Mouse (Mus musculus) CD8-positive naive resting alpha-beta T cell, adult 2 months (primary cell): ENCODE measurements around the gene Ptprd.

ENCODE experiments used
- DNase-seq, 2 experiments: peaks; one replicate each; pipeline ENCODE4 v3.0.0; 2022; ENCODE audit warnings: low read depth in 2 of 2, low spot score in 2 of 2

Gene Ptprd

DNA sequence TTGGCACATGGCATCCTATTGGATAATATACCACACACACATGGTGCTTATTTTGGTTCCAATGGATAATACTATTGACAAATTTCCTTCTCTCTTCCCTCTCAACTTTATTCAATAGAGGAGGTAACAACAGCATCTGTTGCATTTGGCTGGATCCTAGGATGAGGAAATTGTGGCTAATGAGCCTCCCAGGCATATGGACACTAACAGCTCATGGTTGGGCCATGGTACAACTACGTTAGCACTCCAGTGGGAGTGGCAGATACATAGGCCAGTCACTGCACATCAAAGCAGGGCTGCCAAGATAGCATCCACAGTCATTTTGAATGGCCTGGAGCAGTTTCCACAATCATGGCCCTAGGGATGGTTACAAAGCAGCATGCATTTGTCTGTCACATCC is 2238.4 kb downstream of the Ptprd start:
- DNase-seq, result no peak

GRCm38 (mm10) chr4:75969961-75970360 is 2241.8 kb downstream of the Ptprd start:
- DNase-seq, result no peak

GRCm38 (mm10) chr4:75968618-75969017 is 2243.1 kb downstream of the Ptprd start:
- no peak for DNase-seq

- DNase-seq, result no peak
These were observed 2246.0 kb downstream of the Ptprd start for GRCm38 (mm10) chr4:75965810-75966209.

GRCm38 (mm10) chr4:75962916-75963315 is 2248.8 kb downstream of the Ptprd start:
- no peak for DNase-seq

- DNase-seq, result no peak
These were observed 2249.9 kb downstream of the Ptprd start for GRCm38 (mm10) chr4:75961865-75962264.

DNA sequence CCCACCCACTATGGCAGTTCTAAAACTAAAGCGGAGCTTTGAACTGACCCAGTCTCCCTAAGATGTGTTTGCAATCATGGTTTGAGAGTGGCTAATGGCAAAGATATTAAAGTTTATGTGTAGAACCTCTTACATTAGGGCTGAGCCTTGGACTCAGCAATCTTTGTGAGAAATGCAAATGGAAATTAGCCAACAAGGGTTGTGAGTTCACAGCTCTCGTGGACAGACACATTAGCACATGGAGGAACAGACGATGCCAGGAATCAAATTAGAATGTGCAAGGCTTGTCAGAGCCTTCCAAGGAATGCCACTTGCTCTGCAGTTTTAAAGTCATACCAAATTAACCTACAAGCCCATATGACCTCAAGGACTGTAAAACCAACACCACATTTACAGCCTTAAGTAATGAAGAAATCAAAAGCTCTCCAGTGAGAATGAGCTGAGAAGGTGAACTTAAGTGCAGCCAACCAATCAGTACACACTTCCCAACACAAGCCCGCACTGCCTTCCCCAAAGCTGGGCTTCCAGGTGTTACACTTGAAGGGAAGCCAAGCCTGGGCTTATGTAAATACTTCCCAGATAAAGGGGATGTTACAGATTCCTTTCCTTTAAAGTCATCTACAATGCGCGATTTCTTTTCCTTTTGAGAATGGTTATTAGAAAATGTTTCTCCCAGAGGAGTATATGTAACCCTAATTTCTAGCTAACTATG is 2258.3 kb downstream of the Ptprd start:
- DNase-seq, result no peak

DNA sequence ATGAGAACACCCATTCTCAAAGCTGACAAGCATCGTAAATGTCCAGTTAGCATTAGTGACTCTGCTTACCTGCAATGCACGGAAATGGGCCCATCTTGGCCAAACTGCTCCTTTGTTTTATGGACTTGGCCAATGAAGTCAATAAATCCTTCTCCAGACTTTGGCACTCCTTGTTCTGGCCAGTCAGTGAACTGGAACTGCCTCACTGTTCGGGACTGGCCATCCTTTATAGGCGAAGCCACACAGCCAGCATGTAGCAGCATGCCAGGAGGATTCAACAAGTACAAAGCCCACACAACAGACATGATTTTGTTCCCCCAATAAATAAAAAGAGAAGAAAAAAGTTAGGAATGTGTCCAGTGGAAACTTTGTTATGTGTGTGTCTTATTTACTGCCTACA is 2261.2 kb downstream of the Ptprd start:
- no peak for DNase-seq

GRCm38 (mm10) chr4:75894871-75895270 is 2316.9 kb downstream of the Ptprd start:
- no peak for DNase-seq
